In the genomic region with DNA sequence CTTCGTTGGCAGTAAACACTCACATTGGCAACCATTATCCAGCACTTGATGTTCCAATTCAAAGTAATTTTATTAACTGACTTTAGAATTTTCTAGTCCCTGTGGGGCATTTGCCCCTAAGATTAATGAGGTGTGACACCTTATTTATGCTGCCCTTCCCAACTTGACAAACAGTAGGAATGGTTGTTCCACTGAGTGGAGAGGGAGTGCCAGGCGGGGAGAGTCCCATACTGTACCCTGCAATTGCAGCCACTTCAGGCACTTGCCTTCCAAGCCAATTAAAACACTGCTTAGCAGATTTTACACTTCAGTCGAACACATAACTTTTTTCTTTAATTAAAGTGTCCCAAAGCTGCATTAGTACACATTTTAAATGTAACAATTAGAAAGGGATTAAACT, we compare ENCODE assay signal across 17 mouse cellular contexts.
A peak's percentile ranks its signal among the peaks of the same experiment; 100 is the strongest.
DNase-seq lines count a peak whose midpoint lies in the region; ATAC-seq and TF ChIP-seq lines count a peak whose summit lies in the region.
"Had no signal": no experiment of that assay in that cellular context is flagged by ENCODE, and none has a peak within 500 bp of the region (broad histone marks: within the 10 kb centered on the region; RNA-seq: fewer than 3 reads in every experiment).

No protein-coding gene starts in this region.

- H3K4me2 ChIP-seq in kidney, postnatal 0 days (ENCODE audit: low read length), result no peak overlapping the region
- no peak overlapping the region for H3K4me2 ChIP-seq in forebrain, embryonic 14.5 days (ENCODE audit: low read length)
- H3K4me2 ChIP-seq in hindbrain, embryonic 12.5 days (replicated peaks), result no peak overlapping the region
- H3K4me2 ChIP-seq: embryonic facial prominence, embryonic 12.5 days had no signal

- TF ChIP-seq POLR2A in kidney, adult 2 months (IDR thresholded peaks at IDR 0.05; ENCODE audit: low read depth, low read length), result no peak

- no peaks in the 10 kb centered on the region for H3K36me3 ChIP-seq in kidney, postnatal 0 days (ENCODE audit: insufficient read depth, low read length)
- H3K36me3 ChIP-seq in kidney, adult 2 months (ENCODE audit: control insufficient read depth, insufficient read depth, low read length), result no peaks in the 10 kb centered on the region
- H3K36me3 ChIP-seq in forebrain, embryonic 14.5 days (ENCODE audit: control insufficient read depth, insufficient read depth, low read length), result no peaks in the 10 kb centered on the region
- no peaks in the 10 kb centered on the region for H3K36me3 ChIP-seq in hindbrain, embryonic 12.5 days
- H3K36me3 ChIP-seq: embryonic facial prominence, embryonic 12.5 days; midbrain, embryonic 10.5 days had no signal

- peak; percentile 11 for DNase-seq in kidney, postnatal 0 days (ENCODE audit: low spot score)
- no peak for DNase-seq in kidney, adult 2 months
- peak; percentile 81 for DNase-seq in forebrain, embryonic 14.5 days (ENCODE audit: low spot score)
- DNase-seq in mesoderm, embryonic 11.5 days (ENCODE audit: low read depth, low spot score), result peak; percentile 22
- DNase-seq in spleen, adult 12 weeks (ENCODE audit: low spot score), result no peak
- DNase-seq in urinary bladder, postnatal 36 days (ENCODE audit: low spot score in 2 of 2), result no peak
- no peak for DNase-seq in right cerebral cortex, adult 18-20 months
- DNase-seq: adrenal gland, adult 8-10 months; cerebellum, postnatal 14 days; heart, postnatal 10 days; kidney, postnatal 4 days; lung, postnatal 14 days; thymus, postnatal 36 days had no signal

- no peaks in the 10 kb centered on the region for H3K9me3 ChIP-seq in kidney, postnatal 0 days (replicated peaks; ENCODE audit: low read length)
- H3K9me3 ChIP-seq in forebrain, embryonic 14.5 days (replicated peaks; ENCODE audit: control insufficient read depth, low read length), result no peaks in the 10 kb centered on the region
- no peaks in the 10 kb centered on the region for H3K9me3 ChIP-seq in hindbrain, embryonic 12.5 days (replicated peaks)
- H3K9me3 ChIP-seq: embryonic facial prominence, embryonic 12.5 days; midbrain, embryonic 10.5 days had no signal

- ATAC-seq in kidney, postnatal 0 days (replicated peaks; ENCODE audit: low FRiP score, low read depth), result no peak
- peak; percentile 95 for ATAC-seq in forebrain, embryonic 14.5 days
- ATAC-seq in hindbrain, embryonic 12.5 days (ENCODE audit: low FRiP score), result 0 out of 2 replicates have a peak, but pooled peaks have one; percentile 52
- ATAC-seq: intestine, embryonic 16.5 days had no signal

- no peak for TF ChIP-seq CTCF in kidney, postnatal 0 days (IDR thresholded peaks at IDR 0.05; ENCODE audit: low read depth)
- TF ChIP-seq CTCF in kidney, adult 2 months (conservative IDR thresholded peaks at IDR 0.05; ENCODE audit: insufficient read depth, insufficient read length, low read depth, low read length), result no peak

- no peaks in the 10 kb centered on the region for H3K27me3 ChIP-seq in kidney, postnatal 0 days (ENCODE audit: insufficient read depth, low read length)
- no peaks in the 10 kb centered on the region for H3K27me3 ChIP-seq in kidney, adult 2 months (replicated peaks; ENCODE audit: control insufficient read depth, insufficient read depth, low read length)
- no peaks in the 10 kb centered on the region for H3K27me3 ChIP-seq in forebrain, embryonic 14.5 days (replicated peaks; ENCODE audit: control insufficient read depth, insufficient read depth, low read length)
- no peaks in the 10 kb centered on the region for H3K27me3 ChIP-seq in hindbrain, embryonic 12.5 days
- H3K27me3 ChIP-seq: embryonic facial prominence, embryonic 12.5 days had no signal

- no peak overlapping the region for H3K9ac ChIP-seq in kidney, postnatal 0 days (ENCODE audit: low read depth, low read length)
- no peak overlapping the region for H3K9ac ChIP-seq in forebrain, embryonic 14.5 days (ENCODE audit: low read length)
- H3K9ac ChIP-seq in hindbrain, embryonic 12.5 days, result no peak overlapping the region
- H3K9ac ChIP-seq: embryonic facial prominence, embryonic 12.5 days had no signal

- WGBS in kidney, postnatal 0 days, result 35% methylated on average over 3 of the region's 3 CpGs
- 27% methylated on average over 3 of the region's 3 CpGs for WGBS in kidney, adult 2 months
- 17% methylated on average over 3 of the region's 3 CpGs for WGBS in forebrain, embryonic 14.5 days
- WGBS in hindbrain, embryonic 12.5 days, result 55% methylated on average over 3 of the region's 3 CpGs

- H3K27ac ChIP-seq in kidney, postnatal 0 days, result no peak overlapping the region
- H3K27ac ChIP-seq in kidney, adult 2 months (ENCODE audit: insufficient read depth, low read depth, low read length), result no peak overlapping the region
- no peak overlapping the region for H3K27ac ChIP-seq in forebrain, embryonic 14.5 days (ENCODE audit: low read depth, low read length)
- H3K27ac ChIP-seq in hindbrain, embryonic 12.5 days, result no peak overlapping the region
- H3K27ac ChIP-seq: embryonic facial prominence, embryonic 12.5 days; midbrain, embryonic 10.5 days had no signal

- H3K4me3 ChIP-seq in kidney, postnatal 0 days (replicated peaks; ENCODE audit: low read depth, low read length), result no peak overlapping the region
- no peak overlapping the region for H3K4me3 ChIP-seq in kidney, adult 2 months (ENCODE audit: insufficient read depth, low read depth, low read length)
- H3K4me3 ChIP-seq in forebrain, embryonic 14.5 days (ENCODE audit: low read depth, low read length), result no peak overlapping the region
- H3K4me3 ChIP-seq in hindbrain, embryonic 12.5 days, result no peak overlapping the region
- H3K4me3 ChIP-seq: embryonic facial prominence, embryonic 12.5 days; midbrain, embryonic 10.5 days had no signal

- H3K4me1 ChIP-seq in kidney, postnatal 0 days (replicated peaks; ENCODE audit: insufficient read depth, low read length), result no peaks in the 10 kb centered on the region
- no peaks in the 10 kb centered on the region for H3K4me1 ChIP-seq in kidney, adult 2 months (ENCODE audit: control insufficient read depth, insufficient read depth, low read length)
- peaks cover 3% of the 10 kb centered on the region; the same call in 1 of the 2 replicates for H3K4me1 ChIP-seq in forebrain, embryonic 14.5 days (ENCODE audit: control insufficient read depth, insufficient read depth, low read length)
- no peaks in the 10 kb centered on the region for H3K4me1 ChIP-seq in hindbrain, embryonic 12.5 days
- H3K4me1 ChIP-seq: embryonic facial prominence, embryonic 12.5 days; midbrain, embryonic 10.5 days had no signal

Comparison
In these comparisons a context has a peak if more than half of its experiments do, and no peak if none do; other contexts are left out.
1. DNase-seq: peak in kidney, postnatal 0 days (single experiment), forebrain, embryonic 14.5 days (single experiment) and mesoderm, embryonic 11.5 days (single experiment); none in kidney, adult 2 months (single experiment), spleen, adult 12 weeks (single experiment), urinary bladder, postnatal 36 days (0 of 2) and right cerebral cortex, adult 18-20 months (single experiment).